Mouse (Mus musculus): ENCODE results near the gene Twsg1.

GRCm38 (mm10) chr17:65945420-65945819 is 5.6 kb downstream of the Twsg1 start:
- TF ChIP-seq CTCF (IDR thresholded peaks at IDR 0.05; ENCODE audit: control insufficient read depth, insufficient read depth, low read length), result no peak
- no peak for TF ChIP-seq POLR2A (IDR thresholded peaks at IDR 0.05; ENCODE audit: borderline replicate concordance, control insufficient read depth, low read depth, low read length)
